Mouse (Mus musculus) lung, adult 2 months (tissue): ENCODE measurements at regions not wholly inside any gene's neighbourhood (a gene's known extent, or its start where the extent isn't known, plus 50 kb on each side); places are given as distances from the start of the nearest gene placed in this dataset.

Source experiments
- CTCF ChIP-seq: fragments of 200-500 bp; IDR thresholded peaks from 2 replicates; pipeline ENCODE4 v1.5.1; 2011; ENCODE audit warnings: mild to moderate bottlenecking, low read length, control low read depth; ENCODE audit not compliant: insufficient read depth
- POLR2A ChIP-seq: fragments of 200-500 bp; IDR thresholded peaks from 2 replicates; pipeline ENCODE4 v1.6.1; 2011; ENCODE audit warnings: low read depth, mild to moderate bottlenecking, control low read depth, low read length, borderline replicate concordance; ENCODE audit errors: extremely low read depth

GRCm38 (mm10) chr10:111806333-111806732 is 166.1 kb upstream of the Krr1 start:
- TF ChIP-seq POLR2A (no peak), CTCF (no peak)
